Mouse (Mus musculus) myocyte (in vitro differentiated cells): ENCODE data around the gene Tmem256. TPM values are rescaled to one million over a fixed set of nuclear protein-coding genes. Genes with fewer than 3 reads are reported as not detected.
A peak's percentile ranks its signal among the peaks of the same experiment; 100 is the strongest.

ENCODE experiments used
- H3K27me3 ChIP-seq: one replicate; pipeline ENCODE4 v1.6.1; 2011; ENCODE audit not compliant: control insufficient read depth, insufficient read depth, insufficient read length
- H3K36me3 ChIP-seq: one replicate; pipeline ENCODE4 v1.6.1; 2011; ENCODE audit not compliant: control insufficient read depth, insufficient read depth
- H3K4me2 ChIP-seq: one replicate; pipeline ENCODE4 v1.6.1; 2011; ENCODE audit warnings: low read depth, control low read depth
- H3K4me3 ChIP-seq: one replicate; pipeline ENCODE4 v1.5.1; 2011; ENCODE audit warnings: mild to moderate bottlenecking, control low read depth, moderate library complexity
- H3K79me2 ChIP-seq: one replicate; pipeline ENCODE4 v1.6.1; 2011; ENCODE audit not compliant: control insufficient read depth, insufficient read depth
- H3ac ChIP-seq: one replicate; pipeline ENCODE4 v1.6.1; 2011; ENCODE audit not compliant: control insufficient read depth, insufficient read length
- CEBPB ChIP-seq: IDR thresholded peaks from 2 replicates; pipeline ENCODE4 v1.6.1; 2011; ENCODE audit warnings: mild to moderate bottlenecking, moderate library complexity; ENCODE audit not compliant: poor library complexity, insufficient read depth, severe bottlenecking
- E2F4 ChIP-seq: IDR thresholded peaks from one replicate; pipeline ENCODE4 v1.6.1; 2011; ENCODE audit warnings: mild to moderate bottlenecking, control low read depth, moderate library complexity; ENCODE audit not compliant: insufficient read depth
- MAX ChIP-seq: IDR thresholded peaks from one replicate; pipeline ENCODE4 v1.6.1; 2011; ENCODE audit warnings: low read depth, mild to moderate bottlenecking, control low read depth
- MYOD1 ChIP-seq, 3 experiments: IDR thresholded peaks; one replicate each; pipeline ENCODE4 v1.6.1; 2011; ENCODE audit warnings: control low read depth in 2 of 3, low read depth in 2 of 3, mild to moderate bottlenecking in 2 of 3, moderate library complexity in 1 of 3; ENCODE audit not compliant: insufficient read length in 2 of 3, control insufficient read depth in 1 of 3
- MYOG ChIP-seq, 3 experiments: IDR thresholded peaks; one replicate each; pipeline ENCODE4 v1.6.1; 2011; ENCODE audit warnings: control low read depth in 2 of 3, low read depth in 2 of 3, mild to moderate bottlenecking in 2 of 3; ENCODE audit not compliant: insufficient read length in 2 of 3, control insufficient read depth in 1 of 3, insufficient read depth in 1 of 3
- POLR2A ChIP-seq: IDR thresholded peaks from one replicate; pipeline ENCODE4 v1.6.1; 2011; ENCODE audit warnings: low read depth, mild to moderate bottlenecking, control low read depth, moderate library complexity; ENCODE audit not compliant: insufficient read length
- POLR2AphosphoS2 ChIP-seq: IDR thresholded peaks from one replicate; pipeline ENCODE4 v1.6.1; 2011; ENCODE audit warnings: low read depth, control low read depth; ENCODE audit not compliant: insufficient read length
- REST ChIP-seq: IDR thresholded peaks from one replicate; pipeline ENCODE4 v1.6.1; 2011; ENCODE audit warnings: mild to moderate bottlenecking, control low read depth, moderate library complexity; ENCODE audit not compliant: insufficient read depth, insufficient read length
- SRF ChIP-seq: IDR thresholded peaks from one replicate; pipeline ENCODE4 v1.6.1; 2011; ENCODE audit warnings: low read depth; ENCODE audit not compliant: control insufficient read depth, insufficient read length
- TCF12 ChIP-seq: IDR thresholded peaks from one replicate; pipeline ENCODE4 v1.6.1; 2011; ENCODE audit warnings: mild to moderate bottlenecking, control low read depth; ENCODE audit not compliant: poor library complexity, insufficient read depth, severe bottlenecking
- TCF3 ChIP-seq: IDR thresholded peaks from one replicate; pipeline ENCODE4 v1.6.1; 2011; ENCODE audit warnings: low read depth, control low read depth; ENCODE audit not compliant: insufficient read length
- USF1 ChIP-seq: IDR thresholded peaks from one replicate; pipeline ENCODE4 v1.6.1; 2011; ENCODE audit warnings: low read depth, mild to moderate bottlenecking, control low read depth, moderate library complexity
- polyA plus RNA-seq: library from polyadenylated mRNA; unstranded; fragments of >200 nt; fragmentation: generic; extraction: Trizol; gene quantifications from one replicate; pipeline ENCODE4 v1.2.1, GENCODE M21; 2012; ENCODE audit warnings: missing spikeins

Tmem256 gene
- polyA plus RNA-seq, 1 experiment: 259 TPM

DNA sequence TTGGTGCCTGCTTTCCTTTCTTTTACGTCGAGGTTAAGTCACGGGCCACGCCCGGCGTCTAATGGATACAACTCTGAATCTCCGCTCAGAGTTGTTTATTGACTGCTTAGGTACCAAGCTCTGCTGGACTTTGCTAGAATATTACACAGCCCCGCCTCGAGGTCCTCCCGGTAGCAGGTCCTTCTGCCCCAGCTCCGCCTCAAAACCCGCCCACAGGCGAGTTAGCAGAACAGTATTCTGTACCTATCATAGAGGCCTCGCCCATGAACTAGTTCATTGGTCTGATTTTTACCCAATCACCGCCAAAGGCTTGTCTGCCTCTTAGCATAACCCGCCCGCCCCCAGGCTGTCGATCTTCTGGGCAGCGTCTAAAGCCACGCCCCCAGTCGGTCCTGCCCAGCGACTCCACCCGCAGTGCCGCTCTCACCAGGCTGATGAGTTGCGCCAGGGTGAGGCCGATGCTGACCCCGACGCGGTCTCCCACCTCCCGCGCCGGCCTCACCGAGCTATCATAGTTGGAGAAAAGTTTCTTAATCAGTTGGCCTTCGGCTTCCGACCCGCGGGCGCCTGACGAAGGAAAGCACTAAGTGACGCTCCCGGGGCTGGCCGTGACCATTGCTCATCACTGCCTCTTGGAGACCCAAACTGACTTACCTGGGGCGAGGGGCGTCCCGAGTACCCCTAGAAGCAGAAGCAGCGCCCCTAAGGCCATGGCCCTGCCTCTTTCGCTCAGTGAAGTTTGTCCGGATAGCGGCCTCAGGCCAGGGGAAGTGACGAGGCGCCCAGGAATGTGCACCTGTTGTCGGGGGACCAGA is 42.9 kb upstream of the Tmem256 start, which contains the start of gene Chrnb1:
Gene Chrnb1, minus strand, starts transcription at position 776 of the 815 bp plus-strand sequence.
- no peaks in the 10 kb centered on the region for H3K27me3 ChIP-seq
- peak within 1 kb of the TSS; percentile 98 for H3K4me2 ChIP-seq
- H3K79me2 ChIP-seq: no peaks in the 10 kb centered on the region
- peak within 1 kb of the TSS; percentile 40 for H3K4me3 ChIP-seq
- TF ChIP-seq MYOG (IDR thresholded peaks at IDR 0.05; ENCODE audit: control insufficient read depth in 1 of 3, insufficient read depth in 1 of 3, insufficient read length in 2 of 3, low read depth in 2 of 3) (peak in 2 of 3 experiments; percentile 89 to 95), REST (no peak), CEBPB (no peak), SRF (no peak), TCF12 (peak; percentile 46), MYOD1 (IDR thresholded peaks at IDR 0.05; ENCODE audit: control insufficient read depth in 1 of 3, insufficient read length in 2 of 3, low read depth in 2 of 3) (peak in 2 of 3 experiments; percentile 92 to 95), E2F4 (no peak), POLR2A (peak; percentile 93), TCF3 (peak; percentile 39), POLR2AphosphoS2 (peak; percentile 90), MAX (no peak), USF1 (no peak)
- H3K36me3 ChIP-seq: peaks cover 21% of the 10 kb centered on the region
- H3ac ChIP-seq: no peak within 1 kb of the TSS

- no peak overlapping the region for H3ac ChIP-seq
- H3K4me3 ChIP-seq: peak overlapping the region; percentile 40
- H3K36me3 ChIP-seq: peaks cover 15% of the 10 kb centered on the region
- H3K27me3 ChIP-seq: no peaks in the 10 kb centered on the region
- TF ChIP-seq REST (no peak), TCF12 (no peak), E2F4 (no peak), MYOD1 (IDR thresholded peaks at IDR 0.05; ENCODE audit: control insufficient read depth in 1 of 3, insufficient read length in 2 of 3, low read depth in 2 of 3) (no peak), MYOG (IDR thresholded peaks at IDR 0.05; ENCODE audit: control insufficient read depth in 1 of 3, insufficient read depth in 1 of 3, insufficient read length in 2 of 3, low read depth in 2 of 3) (no peak), SRF (no peak), MAX (no peak), TCF3 (no peak), CEBPB (no peak), POLR2AphosphoS2 (no peak), USF1 (no peak), POLR2A (no peak)
- no peaks in the 10 kb centered on the region for H3K79me2 ChIP-seq
- peak overlapping the region; percentile 98 for H3K4me2 ChIP-seq
These were observed 42.3 kb upstream of the Tmem256 start for GRCm38 (mm10) chr11:69795983-69796435.

GRCm38 (mm10) chr11:69797924-69798323 is 40.4 kb upstream of the Tmem256 start:
- Histone ChIP-seq H3K36me3 (peaks cover 4% of the 10 kb centered on the region), H3ac (no peak overlapping the region), H3K79me2 (no peaks in the 10 kb centered on the region), H3K4me2 (peak overlapping the region; percentile 38), H3K27me3 (no peaks in the 10 kb centered on the region), H3K4me3 (no peak overlapping the region)
- peak in 1 of 3 experiments; percentile 64 for TF ChIP-seq MYOG (IDR thresholded peaks at IDR 0.05; ENCODE audit: control insufficient read depth in 1 of 3, insufficient read depth in 1 of 3, insufficient read length in 2 of 3, low read depth in 2 of 3)
- 0 out of 2 replicates have a peak, but pooled peaks have one; percentile 4 for TF ChIP-seq CEBPB
- TF ChIP-seq MYOD1 (IDR thresholded peaks at IDR 0.05; ENCODE audit: control insufficient read depth in 1 of 3, insufficient read length in 2 of 3, low read depth in 2 of 3): peak in 2 of 3 experiments; percentile 39 to 81
- TF ChIP-seq E2F4: no peak

DNA sequence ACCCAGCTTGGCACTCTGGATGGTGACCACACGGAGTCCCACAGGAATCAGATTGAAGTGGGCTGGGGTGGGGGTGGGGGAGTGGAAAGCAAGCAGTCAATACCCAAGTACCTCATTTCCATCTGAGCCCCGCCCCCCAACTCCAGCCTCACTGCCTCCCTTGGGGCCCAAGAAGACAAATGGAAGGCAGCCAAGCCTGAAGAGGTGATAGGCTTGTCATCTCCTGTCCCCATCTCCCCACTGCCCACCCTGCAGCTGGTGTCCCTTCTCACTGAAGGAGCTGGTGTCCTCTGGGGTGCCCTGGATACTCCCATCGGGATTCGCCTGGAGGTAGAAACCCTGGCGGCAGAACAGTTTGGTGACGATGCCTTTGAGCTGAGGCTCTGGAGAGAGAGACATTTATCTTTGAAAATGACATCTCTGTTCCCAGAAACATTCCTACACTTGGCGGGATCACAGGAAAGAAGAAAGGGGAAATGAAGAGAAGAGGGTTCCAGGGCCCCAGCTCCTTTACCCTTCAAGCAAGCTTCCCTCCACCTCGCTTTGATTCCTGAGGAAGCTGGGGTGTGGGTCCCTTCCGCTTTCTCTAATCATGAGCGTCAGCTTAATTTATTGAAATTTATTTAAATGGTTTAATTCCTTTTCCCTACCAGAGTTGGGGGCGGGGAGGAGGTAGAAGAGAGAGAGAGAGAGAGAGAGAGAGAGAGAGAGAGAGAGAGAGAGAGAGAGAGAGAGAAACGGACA is 38.7 kb upstream of the Tmem256 start:
- Histone ChIP-seq H3K27me3 (no peaks in the 10 kb centered on the region), H3K79me2 (no peaks in the 10 kb centered on the region), H3K4me2 (peak overlapping the region; percentile 99), H3K4me3 (peak overlapping the region; percentile 65), H3ac (no peak overlapping the region), H3K36me3 (peaks cover 4% of the 10 kb centered on the region)
- TF ChIP-seq POLR2A: no peak
- TF ChIP-seq TCF12: no peak
- no peak for TF ChIP-seq POLR2AphosphoS2
- no peak for TF ChIP-seq E2F4
- TF ChIP-seq REST: no peak
- no peak for TF ChIP-seq MAX
- TF ChIP-seq MYOD1 (IDR thresholded peaks at IDR 0.05; ENCODE audit: control insufficient read depth in 1 of 3, insufficient read length in 2 of 3, low read depth in 2 of 3): peak in 1 of 3 experiments; percentile 61
- no peak for TF ChIP-seq USF1
- peak in 1 of 3 experiments; percentile 6 for TF ChIP-seq MYOG (IDR thresholded peaks at IDR 0.05; ENCODE audit: control insufficient read depth in 1 of 3, insufficient read depth in 1 of 3, insufficient read length in 2 of 3, low read depth in 2 of 3)
- TF ChIP-seq SRF: no peak
- TF ChIP-seq TCF3: no peak
- TF ChIP-seq CEBPB: no peak
